Mouse (Mus musculus): ENCODE measurements around the gene Scn11a.
A peak's percentile ranks its signal among the peaks of the same experiment; 100 is the strongest.

The Scn11a gene

DNA sequence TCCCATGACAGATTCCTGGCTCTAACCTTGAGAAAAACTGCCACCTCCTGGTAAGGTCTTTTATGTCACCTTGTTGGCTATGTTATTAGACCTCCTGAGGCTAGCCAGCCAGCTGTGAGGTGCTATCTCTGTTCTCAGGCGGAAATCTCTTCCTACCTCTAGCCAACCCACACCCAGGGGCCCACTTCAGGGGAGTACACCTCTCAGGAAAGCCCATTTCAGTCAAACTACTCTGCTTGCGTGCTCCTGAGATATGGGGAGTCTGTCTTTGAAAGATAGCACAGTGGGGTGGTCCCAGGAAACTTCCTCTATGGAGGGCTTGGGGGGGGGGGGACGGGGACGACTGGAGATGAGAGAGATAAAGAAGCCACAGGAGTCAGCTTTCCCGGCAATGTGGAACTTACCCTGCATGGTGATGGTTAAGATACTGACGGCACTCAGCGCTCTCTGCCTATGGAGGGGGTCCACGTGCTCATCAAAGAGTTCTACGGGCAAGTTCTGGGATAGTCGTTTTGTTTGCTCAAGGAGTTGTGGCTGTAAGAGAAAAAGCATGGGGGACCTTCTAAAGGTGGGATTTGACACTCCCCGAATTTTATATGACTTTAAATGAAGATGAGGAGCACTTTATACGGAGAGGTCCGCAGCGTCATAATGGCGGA is 29.9 kb downstream of the Scn11a start:
- no peak for DNase-seq

DNA sequence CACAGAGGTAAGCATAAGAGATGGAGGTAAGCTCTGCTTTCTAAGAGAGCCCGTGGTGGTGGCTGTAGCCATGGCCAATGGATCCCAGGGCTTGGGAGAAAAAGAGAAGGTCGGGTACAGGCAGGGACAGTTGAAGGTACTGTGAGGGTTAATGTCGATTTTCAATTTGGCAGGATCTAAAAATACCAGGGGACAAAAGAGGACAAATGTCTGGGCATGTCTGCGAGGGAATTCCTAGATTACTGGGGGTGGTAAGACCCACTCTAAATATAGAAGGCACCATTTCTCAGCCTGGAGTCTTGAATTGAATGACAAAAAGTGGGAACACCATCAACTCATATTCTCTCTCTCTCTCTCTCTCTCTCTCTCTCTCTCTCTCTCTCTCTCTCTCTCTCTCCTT is 30.8 kb downstream of the Scn11a start:
- no peak for DNase-seq

DNA sequence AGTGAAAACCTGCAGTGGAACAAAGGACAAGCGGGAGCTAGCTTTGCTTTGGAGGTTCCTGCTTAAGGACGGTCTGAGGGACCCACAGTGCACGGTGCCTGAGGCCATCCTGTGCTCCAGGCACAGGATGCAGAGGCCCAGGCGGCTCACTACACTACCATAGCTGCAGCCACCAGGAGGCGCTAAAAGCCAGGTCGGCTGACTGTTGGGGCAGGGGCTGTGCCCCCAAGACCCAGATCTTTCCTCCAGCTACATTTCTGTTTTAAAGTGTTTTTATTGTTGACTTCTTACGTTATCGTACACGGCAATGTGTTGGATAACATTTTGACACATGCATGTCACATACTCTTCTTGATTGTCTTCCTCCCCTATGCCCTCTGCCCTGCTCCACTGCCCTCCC is 32.8 kb downstream of the Scn11a start:
- DNase-seq: no peak

DNA sequence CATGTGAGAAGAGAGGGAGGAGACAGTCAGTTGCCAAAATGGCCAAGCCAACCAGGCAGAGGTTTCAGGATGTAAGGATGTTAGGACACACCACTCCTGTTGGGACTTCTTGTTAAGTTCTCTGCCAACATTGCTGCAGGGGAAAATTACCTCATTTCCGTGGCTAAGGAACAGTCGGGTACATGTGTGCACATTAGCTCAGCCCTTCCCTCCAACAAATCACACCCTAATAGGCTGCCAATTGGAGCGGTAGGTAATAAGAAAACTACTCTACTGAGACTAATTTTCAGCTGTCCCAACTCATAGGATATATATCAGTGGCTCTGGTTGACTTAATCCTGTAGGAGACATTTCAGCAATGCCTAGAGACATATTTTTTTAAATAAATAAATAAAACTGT is 44.4 kb downstream of the Scn11a start:
- no peak for DNase-seq

DNA sequence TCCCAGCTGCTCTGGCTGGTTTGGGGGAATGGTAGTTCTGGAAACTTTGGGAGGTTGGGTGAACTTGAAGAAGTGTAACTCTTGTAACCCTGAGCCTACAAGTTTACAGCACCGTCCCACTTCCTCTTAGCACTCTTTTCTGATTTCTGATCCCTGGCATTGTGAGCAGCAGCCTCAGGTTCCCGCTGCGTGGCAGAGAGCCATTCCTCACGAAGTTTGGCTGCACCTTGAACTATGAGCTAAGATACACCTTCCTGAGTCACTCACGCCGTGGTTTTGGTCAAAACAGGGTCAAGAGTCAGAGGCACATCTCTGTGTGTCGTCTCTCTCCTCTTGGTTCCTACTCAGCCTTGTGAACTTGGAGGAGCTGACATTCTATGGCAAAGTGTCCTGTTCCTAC is 48.6 kb downstream of the Scn11a start:
- DNase-seq: no peak

DNA sequence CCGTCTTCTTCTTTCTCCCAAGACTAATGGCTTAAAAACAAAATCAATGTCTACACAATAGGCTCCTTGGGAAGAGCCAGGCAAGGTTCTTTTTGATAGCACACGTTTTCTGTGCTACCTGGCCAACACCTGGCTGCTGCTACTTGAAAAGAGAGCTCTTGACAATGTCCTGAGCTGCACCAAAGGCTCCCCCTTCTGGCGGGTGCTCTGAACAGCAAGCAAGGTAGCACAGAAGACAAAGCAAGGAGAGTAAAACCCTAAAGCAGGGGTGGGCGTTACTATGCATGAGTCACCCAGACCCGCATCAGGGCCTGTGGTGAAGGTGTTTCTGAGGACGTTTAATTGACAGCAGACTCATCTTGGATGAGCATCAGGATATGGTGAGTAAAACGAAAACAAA is 56.7 kb downstream of the Scn11a start:
- no peak for DNase-seq

DNA sequence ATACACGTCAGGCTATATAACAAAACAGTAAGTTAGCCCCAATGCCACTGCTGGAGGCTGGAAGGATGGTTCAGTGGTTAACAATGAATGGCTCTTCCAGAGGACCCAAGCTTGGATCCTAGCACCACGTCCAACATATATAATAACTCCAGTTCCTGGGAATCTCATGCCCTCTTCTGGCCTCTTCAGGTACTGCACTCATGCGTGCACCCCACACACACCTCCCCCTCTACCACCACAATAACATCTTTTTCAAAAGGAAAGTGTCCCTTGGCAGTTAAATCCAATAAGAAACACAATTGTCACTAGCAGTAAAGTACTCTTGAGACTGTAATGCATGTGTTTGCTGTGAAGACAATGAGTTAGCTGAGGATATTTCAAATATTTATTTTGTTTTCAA is 65.0 kb downstream of the Scn11a start:
- DNase-seq: no peak

DNA sequence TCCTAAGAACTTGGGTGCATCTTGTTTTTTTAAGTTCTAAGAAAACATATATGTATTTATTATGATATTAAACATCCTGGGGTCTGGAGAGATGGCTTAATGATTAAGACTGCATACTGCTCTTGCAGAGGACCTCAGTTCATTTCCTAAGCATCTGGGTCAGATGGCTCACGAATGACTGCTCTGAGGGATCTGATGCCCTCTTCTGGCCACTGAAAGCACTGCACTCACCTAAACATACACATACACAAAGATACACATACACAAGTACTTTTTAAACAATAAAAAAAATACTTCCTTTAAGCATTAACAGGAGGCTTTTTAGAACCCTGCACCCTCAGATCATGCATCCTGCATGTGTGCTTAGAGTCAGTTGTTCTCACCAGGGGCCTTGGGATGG is 65.8 kb downstream of the Scn11a start:
- no peak for DNase-seq

DNA sequence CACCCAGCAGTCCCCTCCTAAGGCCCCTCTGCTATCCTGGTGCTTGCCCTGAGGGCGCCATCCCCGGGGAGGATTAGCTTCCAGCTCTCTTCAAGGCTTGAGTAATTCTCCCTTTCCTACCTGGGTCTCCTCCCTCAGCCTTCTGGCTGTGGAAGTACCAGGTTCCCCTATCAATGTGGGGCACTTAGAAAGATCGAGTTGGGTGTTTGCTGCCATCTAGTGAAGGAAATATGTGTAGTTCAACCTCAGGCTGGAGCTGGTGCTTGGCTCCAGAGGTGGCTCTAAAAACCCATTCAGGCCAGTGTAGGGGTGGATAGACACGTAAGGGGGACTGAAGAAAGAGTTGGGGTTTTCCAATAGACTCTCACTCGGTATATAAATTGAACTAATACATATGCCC is 73.7 kb downstream of the Scn11a start:
- DNase-seq: peak; percentile 10

DNA sequence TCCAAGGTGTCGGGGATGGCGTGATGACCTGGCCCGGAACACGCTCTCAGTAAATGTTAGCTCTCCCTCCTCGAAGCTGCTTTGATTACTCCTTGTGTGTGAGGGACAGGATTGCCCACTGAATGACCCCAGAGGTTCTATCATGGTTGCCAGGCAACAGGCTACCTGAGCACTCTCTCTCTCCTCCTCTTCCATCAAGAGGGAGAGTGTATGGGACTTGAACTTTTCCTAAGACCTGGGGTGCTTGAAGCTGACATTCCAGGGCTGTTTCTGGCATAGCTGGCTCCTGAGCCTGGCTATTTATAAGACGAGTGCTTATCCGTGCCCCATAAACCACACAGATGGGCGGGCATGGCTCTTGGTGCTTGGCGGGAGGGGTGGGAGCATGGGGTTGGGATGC is 76.1 kb downstream of the Scn11a start:
- DNase-seq: no peak

DNA sequence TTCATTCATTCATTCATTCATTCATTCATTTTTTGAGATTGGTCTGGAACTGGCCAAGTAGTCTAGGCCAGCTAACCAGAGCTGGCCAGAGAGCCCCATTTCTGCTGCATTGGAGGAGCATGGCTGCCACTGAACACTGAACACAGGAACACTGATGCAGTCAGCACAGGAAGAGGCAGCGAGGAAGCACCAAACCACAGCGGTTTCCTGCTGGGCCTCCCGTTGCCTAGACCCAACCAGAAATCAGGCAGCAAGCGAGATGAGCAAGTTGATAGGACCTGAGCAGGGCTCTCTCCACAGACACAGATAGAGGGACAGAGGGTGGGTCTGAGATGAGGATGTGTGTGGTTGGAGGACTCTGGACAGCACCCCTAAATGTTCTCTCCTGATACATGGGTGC is 81.4 kb downstream of the Scn11a start:
- no peak for DNase-seq

DNA sequence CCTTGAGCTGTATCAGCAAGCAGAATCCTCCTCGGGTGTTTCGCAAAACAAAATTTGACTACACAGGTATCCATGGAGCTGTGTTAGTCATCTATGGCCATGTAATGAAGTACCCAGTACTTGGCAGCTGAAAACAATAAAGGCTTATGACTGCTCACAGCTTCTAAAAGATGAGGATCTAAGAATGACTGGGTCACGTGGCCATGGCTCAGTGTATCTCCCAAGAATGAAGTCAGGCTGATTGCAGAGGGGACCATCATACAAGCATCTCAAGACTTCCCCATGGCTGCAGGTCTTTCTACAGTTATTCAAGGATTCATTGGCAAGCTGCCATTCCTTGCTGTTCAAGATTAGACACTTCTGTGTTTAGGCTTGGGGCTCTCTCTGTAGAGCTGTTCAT is 81.9 kb downstream of the Scn11a start:
- no peak for DNase-seq

DNA sequence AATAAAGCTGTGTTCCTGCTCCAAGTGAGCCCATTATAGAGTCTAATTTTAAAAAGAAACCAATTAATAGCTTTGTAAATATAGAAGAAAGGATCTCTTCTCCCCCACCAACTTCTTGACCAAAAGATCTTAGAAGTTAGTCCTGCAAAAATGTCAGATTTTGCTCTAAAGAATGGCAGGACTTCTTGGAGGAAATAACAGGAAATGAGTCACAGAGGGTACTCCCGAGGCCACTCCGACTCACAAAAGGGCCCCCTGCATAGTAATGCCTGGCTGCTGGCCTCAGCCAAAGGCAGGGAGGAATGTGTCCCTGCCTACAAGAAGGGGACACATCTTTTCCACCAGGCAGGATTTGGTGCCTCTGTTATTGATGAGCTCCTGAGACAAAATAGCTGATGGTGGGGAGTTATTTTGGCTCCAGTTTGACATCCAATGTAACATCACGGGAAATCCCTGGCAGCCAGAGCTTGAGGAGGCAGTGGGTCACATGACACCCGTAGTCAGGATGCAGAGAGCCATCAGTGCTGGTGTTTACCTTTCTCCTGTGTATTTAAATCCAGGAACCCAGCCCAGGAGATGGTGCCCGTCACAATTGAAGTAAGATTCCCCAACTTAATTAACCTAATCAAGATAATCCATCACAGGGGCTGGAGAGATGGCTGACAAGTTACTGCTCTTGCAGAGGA is 84.0 kb downstream of the Scn11a start:
- DNase-seq: no peak

DNA sequence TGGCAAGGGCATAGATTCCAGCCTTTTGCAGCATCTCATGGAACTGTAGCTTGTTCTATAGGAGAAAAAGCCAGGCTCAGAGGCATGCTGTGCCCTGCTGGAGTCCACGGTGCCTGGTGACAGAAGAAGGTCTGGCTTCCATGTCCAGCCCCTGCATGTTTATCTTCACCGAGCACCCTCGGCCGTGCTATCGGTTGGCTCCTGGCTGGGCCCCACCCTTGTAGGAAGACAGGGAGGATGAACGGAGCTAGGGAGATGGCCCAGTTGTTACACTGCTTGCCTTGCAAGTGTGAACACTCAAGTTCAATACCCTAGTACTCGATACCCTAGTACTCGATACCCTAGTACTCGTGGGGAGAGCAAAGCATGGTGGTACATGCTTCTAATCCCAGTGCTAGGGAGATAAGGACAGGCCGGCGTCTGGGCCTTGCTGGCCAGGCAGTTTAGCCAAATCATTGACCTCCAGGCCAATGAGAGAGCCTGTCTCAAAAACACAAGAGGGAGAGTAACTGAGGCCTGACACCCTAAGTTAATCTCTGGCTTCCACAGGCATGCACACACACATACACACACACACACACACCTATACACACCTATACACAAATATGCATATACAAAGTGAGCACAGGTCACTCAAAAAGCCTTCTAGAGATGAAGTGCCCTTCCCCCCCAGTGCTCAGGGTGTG is 96.7 kb downstream of the Scn11a start:
- DNase-seq: no peak

DNA sequence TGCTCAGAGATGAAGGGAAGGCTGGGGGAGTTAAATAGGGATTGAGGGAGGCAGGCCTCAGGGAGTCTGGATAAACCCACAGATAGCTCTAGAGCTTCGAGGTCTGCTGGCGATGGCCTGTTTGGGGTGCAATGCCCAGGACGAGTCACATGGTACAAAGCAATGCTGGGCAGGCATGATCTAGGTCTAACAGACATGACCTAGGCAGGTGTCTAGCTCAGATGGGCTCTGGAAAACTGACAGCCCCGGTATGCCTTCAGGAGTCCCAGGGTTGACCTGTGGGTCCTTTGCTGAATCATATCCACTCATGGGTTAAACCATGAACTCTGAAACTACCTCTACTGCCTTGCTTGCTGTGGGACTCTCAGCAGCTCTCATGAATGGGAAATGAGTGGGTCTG is 98.3 kb downstream of the Scn11a start:
- DNase-seq: no peak

DNA sequence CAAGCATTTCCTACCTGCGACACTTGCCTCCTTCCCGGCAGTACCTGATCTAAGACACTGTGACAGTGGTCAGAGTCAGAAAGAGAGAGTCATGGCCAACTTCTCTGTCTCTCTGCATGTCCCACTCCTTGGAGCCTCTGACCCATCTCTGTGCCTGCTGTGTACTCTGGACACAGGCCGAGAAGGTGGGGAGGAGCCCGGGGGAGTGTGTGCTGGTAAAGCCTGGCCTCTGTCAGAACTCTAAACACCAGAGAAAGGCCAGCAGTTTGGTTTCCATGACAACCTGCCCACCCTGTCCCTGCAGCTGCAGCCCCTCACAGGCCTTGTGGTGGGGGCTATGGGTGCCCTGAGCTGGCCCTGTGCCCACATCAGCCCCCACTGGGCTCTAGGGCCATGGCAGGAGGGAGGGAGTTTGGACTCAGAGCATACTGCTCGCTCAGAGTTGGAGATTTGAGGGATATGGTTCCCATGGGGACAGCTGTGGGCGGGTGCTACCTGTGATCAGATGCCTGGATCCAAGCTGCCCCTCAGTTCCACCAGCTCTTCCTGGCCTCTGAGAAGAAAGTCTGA is 99.9 kb downstream of the Scn11a start:
- DNase-seq: no peak

DNA sequence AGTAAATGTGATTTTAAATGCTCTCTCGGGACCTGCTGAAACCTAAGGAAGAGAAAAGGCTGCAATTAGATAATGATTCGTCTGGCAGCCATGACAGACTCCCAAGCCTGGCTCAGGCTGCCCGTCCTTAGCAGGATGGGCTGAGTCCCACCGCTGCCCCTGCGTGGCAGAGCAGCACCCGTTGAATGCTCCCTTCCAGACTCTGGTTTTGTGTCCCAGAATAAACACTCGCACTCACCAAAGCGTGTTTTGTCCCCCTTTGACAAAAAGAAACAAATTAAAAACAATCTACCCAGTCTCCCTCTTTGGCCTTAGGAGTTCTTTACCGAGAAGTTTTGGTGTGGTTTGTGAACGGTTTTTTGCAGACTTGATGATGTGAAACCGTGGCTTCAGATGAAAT is 106.0 kb downstream of the Scn11a start, which contains the start of gene Scn10a:
Gene Scn10a (minus strand): TSS at position 101 of the 400 bp plus-strand sequence.
- DNase-seq: no peak

DNA sequence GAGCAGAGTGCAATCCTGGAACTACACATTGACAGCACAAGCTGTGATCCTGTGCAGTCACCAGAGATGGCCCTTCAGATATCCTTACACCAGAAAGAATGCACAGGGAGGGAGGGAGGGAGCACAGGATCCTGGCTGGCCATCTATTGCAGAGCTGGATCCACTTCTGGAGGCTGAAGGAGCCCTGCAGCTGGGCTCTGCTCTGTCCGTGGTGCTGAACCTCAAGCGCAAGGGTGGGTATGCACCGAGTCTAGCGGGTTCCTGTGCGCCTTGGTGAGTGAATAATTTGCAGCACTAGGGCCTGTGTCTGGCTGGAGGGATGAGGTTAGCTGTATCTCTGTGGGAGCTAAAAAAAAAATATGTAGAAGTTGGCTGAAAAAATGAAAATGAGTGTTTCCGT is 118.6 kb downstream of the Scn11a start:
- no peak for DNase-seq

Data from layer of hippocampus, adult 9-11 months (tissue).